30 mouse cellular contexts compared by ENCODE assay signal in the genomic region with DNA sequence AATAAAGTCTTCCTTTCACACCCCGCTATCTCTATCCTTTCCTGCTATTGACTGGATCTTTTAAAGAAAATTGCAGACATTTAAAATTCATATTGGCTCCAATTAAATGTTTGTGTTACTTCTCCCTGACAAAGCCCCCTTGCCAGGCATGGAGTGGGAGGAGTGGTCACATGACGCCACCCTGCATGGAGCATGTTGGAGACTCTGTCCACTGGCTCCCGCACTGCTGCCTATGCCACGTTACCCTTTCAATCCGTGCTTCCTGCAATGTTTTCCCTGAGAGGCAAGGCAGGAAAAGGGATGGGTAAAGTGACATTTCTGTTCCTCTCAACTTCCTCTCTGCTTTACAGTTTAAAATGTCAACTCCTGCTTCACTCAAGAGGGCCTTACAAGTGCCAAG.
DNase-seq lines count a peak whose midpoint lies in the region; ATAC-seq and TF ChIP-seq lines count a peak whose summit lies in the region.
"Had no signal": no experiment of that assay in that cellular context is flagged by ENCODE, and none has a peak within 500 bp of the region (broad histone marks: within the 10 kb centered on the region; RNA-seq: fewer than 3 reads in every experiment).

No protein-coding gene starts in this region.

- no peak overlapping the region for H3K4me2 ChIP-seq in forebrain, postnatal 0 days (ENCODE audit: low read depth)
- no peak overlapping the region for H3K4me2 ChIP-seq in kidney, embryonic 15.5 days
- no peak overlapping the region for H3K4me2 ChIP-seq in limb, embryonic 13.5 days (replicated peaks)
- H3K4me2 ChIP-seq: embryonic facial prominence, embryonic 13.5 days; hindbrain, embryonic 12.5 days; intestine, embryonic 15.5 days; liver, embryonic 11.5 days; lung, embryonic 15.5 days; midbrain, embryonic 12.5 days; neural tube, embryonic 12.5 days had no signal

- peak; percentile 64; the same call in 1 of the 2 replicates for ATAC-seq in forebrain, postnatal 0 days
- ATAC-seq in kidney, embryonic 15.5 days (replicated peaks; ENCODE audit: low FRiP score) = no peak; the same call in 1 of the 2 replicates
- ATAC-seq in limb, embryonic 13.5 days (ENCODE audit: low FRiP score, low read depth) = no peak
- ATAC-seq: CD4-positive, CD25-positive, alpha-beta regulatory T cell, adult 4 months; hindbrain, postnatal 0 days; intestine, embryonic 15.5 days had no signal

- H3K9me3 ChIP-seq in forebrain, postnatal 0 days (ENCODE audit: low read length) = no peaks in the 10 kb centered on the region
- H3K9me3 ChIP-seq in forebrain, embryonic 10.5 days = no peaks in the 10 kb centered on the region
- no peaks in the 10 kb centered on the region for H3K9me3 ChIP-seq in kidney, embryonic 15.5 days (replicated peaks)
- H3K9me3 ChIP-seq in limb, embryonic 13.5 days = no peaks in the 10 kb centered on the region
- no peaks in the 10 kb centered on the region for H3K9me3 ChIP-seq in limb, embryonic 10.5 days (replicated peaks)
- H3K9me3 ChIP-seq: embryonic facial prominence, embryonic 13.5 days; hindbrain, embryonic 12.5 days; intestine, embryonic 15.5 days; lung, embryonic 15.5 days; megakaryocyte, embryonic 14.5 days; midbrain, embryonic 12.5 days; neural tube, embryonic 12.5 days had no signal

- no peak overlapping the region for H3K4me3 ChIP-seq in forebrain, postnatal 0 days (ENCODE audit: low read depth, low read length)
- no peak overlapping the region for H3K4me3 ChIP-seq in forebrain, embryonic 10.5 days
- no peak overlapping the region for H3K4me3 ChIP-seq in kidney, embryonic 15.5 days (replicated peaks)
- H3K4me3 ChIP-seq in limb, embryonic 13.5 days = no peak overlapping the region
- H3K4me3 ChIP-seq in limb, embryonic 10.5 days = no peak overlapping the region
- H3K4me3 ChIP-seq: embryonic facial prominence, embryonic 13.5 days; hindbrain, embryonic 12.5 days; intestine, embryonic 15.5 days; layer of hippocampus, adult 2 months; left cerebral cortex, adult 2 months; lung, embryonic 15.5 days; megakaryocyte, embryonic 14.5 days; midbrain, embryonic 12.5 days; myocyte; neural tube, embryonic 12.5 days had no signal

- H3K36me3 ChIP-seq in forebrain, postnatal 0 days (ENCODE audit: insufficient read depth) = no peaks in the 10 kb centered on the region
- peaks cover 50% of the 10 kb centered on the region for H3K36me3 ChIP-seq in forebrain, embryonic 10.5 days (replicated peaks)
- peaks cover 24% of the 10 kb centered on the region for H3K36me3 ChIP-seq in kidney, embryonic 15.5 days
- H3K36me3 ChIP-seq in limb, embryonic 13.5 days = peaks cover 29% of the 10 kb centered on the region
- peaks cover 42% of the 10 kb centered on the region for H3K36me3 ChIP-seq in limb, embryonic 10.5 days

- H3K9ac ChIP-seq in forebrain, postnatal 0 days = no peak overlapping the region
- H3K9ac ChIP-seq in kidney, embryonic 15.5 days = no peak overlapping the region
- no peak overlapping the region for H3K9ac ChIP-seq in limb, embryonic 13.5 days
- H3K9ac ChIP-seq: embryonic facial prominence, embryonic 13.5 days; hindbrain, embryonic 12.5 days; intestine, embryonic 15.5 days; lung, embryonic 15.5 days; midbrain, embryonic 12.5 days; neural tube, embryonic 12.5 days had no signal

- DNase-seq in forebrain, postnatal 0 days = peak; percentile 20
- no peak for DNase-seq in forebrain, embryonic 10.5 days (ENCODE audit: extremely low spot score, low spot score)
- no peak for DNase-seq in kidney, postnatal 4 days
- no peak for DNase-seq in limb, embryonic 10.5 days (ENCODE audit: low spot score)
- no peak for DNase-seq in adrenal gland, adult 2 months
- DNase-seq: adrenal gland, postnatal 25 days; cerebellum, adult 18-20 months; cerebellum, postnatal 10 days; gastrocnemius, postnatal 25 days; left cerebral cortex, postnatal 4 days; lung, postnatal 36 days; right cerebral cortex, adult 18-20 months; spleen, adult 18-20 months; thymus, postnatal 14 days had no signal

- TF ChIP-seq CTCF in forebrain, postnatal 0 days (IDR thresholded peaks at IDR 0.05; ENCODE audit: low read depth) = no peak

- no peak overlapping the region for H3K27ac ChIP-seq in forebrain, postnatal 0 days (ENCODE audit: low read depth, low read length)
- H3K27ac ChIP-seq in forebrain, embryonic 10.5 days = no peak overlapping the region
- 0 out of 2 replicates have a peak overlapping the region, but pooled peaks have one; percentile 27 for H3K27ac ChIP-seq in kidney, embryonic 15.5 days
- H3K27ac ChIP-seq in limb, embryonic 13.5 days = peak overlapping the region; percentile 23; the same call in 1 of the 2 replicates
- no peak overlapping the region for H3K27ac ChIP-seq in limb, embryonic 10.5 days
- H3K27ac ChIP-seq: embryonic facial prominence, embryonic 13.5 days; hindbrain, embryonic 12.5 days; hindbrain, postnatal 0 days; intestine, embryonic 15.5 days; kidney, postnatal 0 days; layer of hippocampus, adult 2 months; left cerebral cortex, adult 2 months; lung, embryonic 15.5 days; midbrain, embryonic 12.5 days; neural tube, embryonic 12.5 days had no signal

- no peaks in the 10 kb centered on the region for H3K27me3 ChIP-seq in forebrain, postnatal 0 days (ENCODE audit: insufficient read depth, low read length)
- H3K27me3 ChIP-seq in forebrain, embryonic 10.5 days (ENCODE audit: poor library complexity, severe bottlenecking) = no peaks in the 10 kb centered on the region
- H3K27me3 ChIP-seq in kidney, embryonic 15.5 days = no peaks in the 10 kb centered on the region
- H3K27me3 ChIP-seq in limb, embryonic 13.5 days = no peaks in the 10 kb centered on the region
- H3K27me3 ChIP-seq in limb, embryonic 10.5 days (ENCODE audit: low read depth, poor library complexity, severe bottlenecking) = no peaks in the 10 kb centered on the region
- H3K27me3 ChIP-seq: embryonic facial prominence, embryonic 13.5 days; hindbrain, embryonic 12.5 days; intestine, embryonic 15.5 days; lung, embryonic 15.5 days; megakaryocyte, embryonic 14.5 days; midbrain, embryonic 12.5 days; neural tube, embryonic 12.5 days had no signal

- H3K4me1 ChIP-seq in forebrain, postnatal 0 days (ENCODE audit: insufficient read depth) = peaks cover 8% of the 10 kb centered on the region; the same call in 1 of the 2 replicates
- peaks cover 5% of the 10 kb centered on the region; the same call in 1 of the 2 replicates for H3K4me1 ChIP-seq in forebrain, embryonic 10.5 days
- peaks cover 9% of the 10 kb centered on the region for H3K4me1 ChIP-seq in kidney, embryonic 15.5 days
- peaks cover 33% of the 10 kb centered on the region for H3K4me1 ChIP-seq in limb, embryonic 13.5 days
- H3K4me1 ChIP-seq in limb, embryonic 10.5 days = no peaks in the 10 kb centered on the region
- H3K4me1 ChIP-seq: hindbrain, embryonic 12.5 days; intestine, embryonic 15.5 days; megakaryocyte, embryonic 14.5 days; midbrain, embryonic 12.5 days; neural tube, embryonic 12.5 days had no signal

- WGBS in forebrain, postnatal 0 days = 48% methylated on average over 5 of the region's 5 CpGs
- 91% methylated on average over 5 of the region's 5 CpGs for WGBS in forebrain, embryonic 10.5 days
- 57% methylated on average over 5 of the region's 5 CpGs for WGBS in kidney, embryonic 15.5 days
- 60% methylated on average over 5 of the region's 5 CpGs for WGBS in limb, embryonic 13.5 days
- 85% methylated on average over 5 of the region's 5 CpGs for WGBS in limb, embryonic 10.5 days

Comparison
In these comparisons a context has a peak if more than half of its experiments do, and no peak if none do; other contexts are left out.
1. H3K27ac ChIP-seq: peak in kidney, embryonic 15.5 days (single experiment) and limb, embryonic 13.5 days (single experiment); none in forebrain, postnatal 0 days (single experiment), forebrain, embryonic 10.5 days (single experiment) and limb, embryonic 10.5 days (single experiment).